Mouse (Mus musculus) WW6 (cell line): ENCODE results near the gene Il11.

Experiments used
- DNase-seq: peaks from one replicate; pipeline ENCODE4 v3.0.0-alpha.2; 2013; ENCODE audit warnings: low read depth, low spot score

Il11 gene

GRCm38 (mm10) chr7:4743354-4743753 is 39.3 kb downstream of the Il11 start:
- no peak for DNase-seq

- DNase-seq = no peak
Observed at GRCm38 (mm10) chr7:4742482-4742819, 40.2 kb downstream of the Il11 start.

- no peak for DNase-seq
Observed at GRCm38 (mm10) chr7:4741672-4742481, 40.8 kb downstream of the Il11 start.

GRCm38 (mm10) chr7:4741151-4741550 is 41.5 kb downstream of the Il11 start:
- peak; percentile 42 for DNase-seq

- DNase-seq = no peak
Observed at GRCm38 (mm10) chr7:4740309-4740727, 42.3 kb downstream of the Il11 start.

- DNase-seq = peak; percentile 96
Observed at GRCm38 (mm10) chr7:4739544-4740275, 42.9 kb downstream of the Il11 start, which contains the start of gene Kmt5c. TSS of gene Kmt5c (plus strand) at chr7:4740115.

GRCm38 (mm10) chr7:4739041-4739543 is 43.6 kb downstream of the Il11 start:
- DNase-seq = no peak

GRCm38 (mm10) chr7:4732968-4733392 is 49.7 kb downstream of the Il11 start:
- no peak for DNase-seq

GRCm38 (mm10) chr7:4731090-4731489 is 51.6 kb downstream of the Il11 start:
- DNase-seq = no peak

GRCm38 (mm10) chr7:4725169-4725568 is 57.5 kb downstream of the Il11 start, which contains the start of gene Tmem150b:
TSS of gene Tmem150b (minus strand) at chr7:4725249.
- no peak for DNase-seq

GRCm38 (mm10) chr7:4724359-4724758 is 58.3 kb downstream of the Il11 start:
- no peak for DNase-seq

- DNase-seq = no peak
Observed at GRCm38 (mm10) chr7:4723508-4723907, 59.2 kb downstream of the Il11 start.
